Mouse (Mus musculus) testis, adult 2 months (tissue): ENCODE results near the gene Pdgfa. TPM values are rescaled to one million over a fixed set of nuclear protein-coding genes. Genes with fewer than 3 reads are reported as not detected.

ENCODE experiments used
- H3K27ac ChIP-seq: fragments of 200-500 bp; 2 replicates; pipeline ENCODE4 v1.5.1; 2012; ENCODE audit warnings: low read depth, low read length; ENCODE audit not compliant: control insufficient read depth, insufficient read depth
- H3K27me3 ChIP-seq: fragments of 200-500 bp; 2 replicates; pipeline ENCODE4 v1.6.1; 2012; ENCODE audit warnings: mild to moderate bottlenecking, low read length, moderate library complexity; ENCODE audit not compliant: control insufficient read depth, insufficient read depth
- H3K36me3 ChIP-seq: fragments of 200-500 bp; 2 replicates; pipeline ENCODE4 v1.6.1; 2012; ENCODE audit warnings: mild to moderate bottlenecking, low read length; ENCODE audit not compliant: control insufficient read depth, insufficient read depth
- H3K4me1 ChIP-seq: fragments of 200-500 bp; 2 replicates; pipeline ENCODE4 v1.6.1; 2012; ENCODE audit warnings: low read length; ENCODE audit not compliant: control insufficient read depth, insufficient read depth
- H3K4me3 ChIP-seq: fragments of 200-500 bp; 2 replicates; pipeline ENCODE4 v1.5.1; 2012; ENCODE audit warnings: low read depth, mild to moderate bottlenecking, low read length, moderate library complexity, mixed read lengths; ENCODE audit not compliant: control insufficient read depth
- CTCF ChIP-seq: fragments of 200-500 bp; IDR thresholded peaks from 2 replicates; pipeline ENCODE4 v1.5.1; 2012; ENCODE audit warnings: low read depth, mild to moderate bottlenecking, inconsistent platforms, low read length, moderate library complexity; ENCODE audit not compliant: control insufficient read depth, insufficient read depth, insufficient replicate concordance
- POLR2A ChIP-seq: fragments of 200-500 bp; IDR thresholded peaks from 2 replicates; pipeline ENCODE4 v1.6.1; 2012; ENCODE audit warnings: low read depth, mild to moderate bottlenecking, inconsistent platforms, low read length, moderate library complexity; ENCODE audit not compliant: control insufficient read depth
- polyA plus RNA-seq: library from polyadenylated mRNA; depleted of rRNA; stranded (reverse); fragments of >200 nt; gene quantifications from 2 replicates; pipeline ENCODE4 v1.2.3, GENCODE M21; 2012

Gene Pdgfa
- polyA plus RNA-seq, 1 experiment, result 10.5 TPM

DNA sequence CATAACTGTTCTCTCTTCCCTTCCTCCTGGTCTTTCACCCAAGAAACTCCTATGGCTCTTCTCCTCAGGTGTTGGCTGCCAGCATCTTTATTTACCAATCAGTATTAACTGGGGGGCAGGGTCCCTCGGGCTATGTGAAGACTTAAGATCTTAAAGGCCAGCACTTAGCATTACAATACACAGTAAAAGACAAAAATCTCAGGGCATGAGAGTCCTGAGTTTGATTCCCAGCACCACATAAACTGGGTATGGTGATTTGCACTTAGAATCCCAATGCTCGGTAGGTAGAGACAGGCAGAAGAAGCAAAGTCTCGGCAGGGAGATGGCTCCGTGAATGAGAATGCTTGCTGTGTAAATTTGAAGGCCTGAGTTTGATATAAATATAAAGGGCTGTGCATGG is 56.6 kb downstream of the Pdgfa start:
- H3K4me1 ChIP-seq, result peaks cover 2% of the 10 kb centered on the region
- H3K36me3 ChIP-seq, result no peaks in the 10 kb centered on the region
- H3K4me3 ChIP-seq, result no peak overlapping the region
- TF ChIP-seq POLR2A, result no peak
- TF ChIP-seq CTCF, result no peak
- H3K27ac ChIP-seq, result no peak overlapping the region
- no peaks in the 10 kb centered on the region for H3K27me3 ChIP-seq

GRCm38 (mm10) chr5:138938572-138939163 is 58.5 kb downstream of the Pdgfa start:
- Histone ChIP-seq H3K27me3 (no peaks in the 10 kb centered on the region), H3K4me1 (peaks cover 2% of the 10 kb centered on the region), H3K36me3 (no peaks in the 10 kb centered on the region), H3K27ac (no peak overlapping the region), H3K4me3 (no peak overlapping the region)
- TF ChIP-seq POLR2A (no peak), CTCF (no peak)

GRCm38 (mm10) chr5:138936399-138937089 is 60.6 kb downstream of the Pdgfa start:
- Histone ChIP-seq H3K36me3 (no peaks in the 10 kb centered on the region), H3K4me1 (peaks cover 2% of the 10 kb centered on the region), H3K4me3 (no peak overlapping the region), H3K27me3 (no peaks in the 10 kb centered on the region), H3K27ac (no peak overlapping the region)
- TF ChIP-seq POLR2A, result no peak
- TF ChIP-seq CTCF, result no peak

GRCm38 (mm10) chr5:138934540-138934939 is 62.6 kb downstream of the Pdgfa start:
- Histone ChIP-seq H3K27ac (no peak overlapping the region), H3K4me3 (no peak overlapping the region)

DNA sequence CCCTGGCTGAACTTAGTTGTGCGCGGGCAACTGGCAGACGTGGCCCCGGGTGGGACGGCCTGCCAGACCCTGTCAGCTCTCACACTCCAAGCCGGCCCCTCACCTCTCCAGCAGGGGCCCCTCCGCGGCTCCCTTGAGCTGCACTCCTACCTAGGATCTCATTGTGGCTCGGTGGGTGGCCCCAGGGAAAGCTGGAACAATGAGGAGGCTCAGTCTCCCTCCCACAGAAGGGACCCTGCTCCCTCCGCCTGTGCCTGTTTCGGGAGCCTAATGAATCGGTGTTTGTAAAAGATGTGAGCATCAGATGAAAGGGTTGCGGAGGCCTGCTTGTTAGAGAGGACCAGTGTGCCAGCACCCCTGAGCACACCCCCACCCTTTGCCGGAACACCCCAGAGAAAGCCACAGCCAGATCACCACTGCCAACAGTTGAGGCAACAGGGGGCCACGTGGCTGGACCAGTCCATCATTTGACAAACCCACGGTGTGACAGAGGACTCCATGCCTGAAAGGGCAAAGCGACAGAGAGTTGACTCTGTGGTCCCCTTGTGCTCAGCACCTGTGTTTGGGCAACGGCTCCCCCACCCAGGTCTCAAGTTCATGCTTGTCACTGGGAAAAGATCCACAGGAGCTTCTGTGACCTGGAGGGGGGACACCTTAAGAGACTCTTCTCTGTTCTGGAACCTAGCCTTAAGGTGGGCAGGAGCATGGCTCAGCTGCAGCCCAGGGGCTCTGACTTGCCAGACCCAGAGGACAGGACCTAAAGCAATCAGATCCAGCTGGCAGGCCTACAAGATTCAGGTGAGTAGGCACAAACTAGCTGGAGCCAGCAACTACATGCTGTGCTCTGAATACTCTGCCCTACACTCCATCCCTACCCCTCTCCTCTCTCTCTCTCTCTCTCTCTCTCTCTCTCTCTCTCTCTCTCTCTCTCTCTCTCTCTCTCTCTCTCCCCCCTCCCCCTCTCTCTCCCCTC is 64.4 kb downstream of the Pdgfa start:
- TF ChIP-seq CTCF (no peak), POLR2A (no peak)
- H3K4me1 ChIP-seq, result peaks cover 2% of the 10 kb centered on the region
- H3K27ac ChIP-seq, result no peak overlapping the region
- no peak overlapping the region for H3K4me3 ChIP-seq
- no peaks in the 10 kb centered on the region for H3K27me3 ChIP-seq
- H3K36me3 ChIP-seq, result no peaks in the 10 kb centered on the region

More at GRCm38 (mm10) chr5:138934540-138934939, 62.6 kb downstream of the Pdgfa start:
- TF ChIP-seq CTCF (no peak), POLR2A (no peak)
- H3K27me3 ChIP-seq, result no peaks in the 10 kb centered on the region
- H3K36me3 ChIP-seq, result no peaks in the 10 kb centered on the region
- H3K4me1 ChIP-seq, result peaks cover 2% of the 10 kb centered on the region

- H3K27ac ChIP-seq, result no peak overlapping the region
- peaks cover 4% of the 10 kb centered on the region for H3K4me1 ChIP-seq
Measured at GRCm38 (mm10) chr5:138931836-138932235, 65.3 kb downstream of the Pdgfa start.

More at GRCm38 (mm10) chr5:138931836-138932235, 65.3 kb downstream of the Pdgfa start:
- TF ChIP-seq POLR2A, result no peak
- TF ChIP-seq CTCF, result no peak
- Histone ChIP-seq H3K4me3 (no peak overlapping the region), H3K27me3 (no peaks in the 10 kb centered on the region), H3K36me3 (no peaks in the 10 kb centered on the region)
